Mouse (Mus musculus) MEL (cell line): ENCODE data around the gene Sik3. TPM values are rescaled to one million over a fixed set of nuclear protein-coding genes. Genes with fewer than 3 reads are reported as not detected.

ENCODE experiments used
- DNase-seq: peaks from one replicate; pipeline ENCODE4 v3.0.0; 2011; ENCODE audit warnings: low read depth, low spot score
- H3K27ac ChIP-seq: 2 replicates; pipeline ENCODE4 v1.5.1; 2012; ENCODE audit warnings: low read depth, mild to moderate bottlenecking, control low read depth, low read length, moderate library complexity; ENCODE audit not compliant: control insufficient read depth
- H3K27me3 ChIP-seq, 2 experiments: fragments of 150-350 bp in 1 of 2; sonication (generic) in 1 of 2; 2 replicates each; pipeline ENCODE4 v1.6.1; 2012; ENCODE audit warnings: low read length in 2 of 2, mild to moderate bottlenecking in 2 of 2, improper control_type of control experiment in 1 of 2, moderate library complexity in 1 of 2; ENCODE audit not compliant: insufficient read depth in 2 of 2, control insufficient read depth in 1 of 2
- H3K36me3 ChIP-seq, 2 experiments: 2 replicates each; pipeline ENCODE4 v1.6.1; 2012 to 2014; ENCODE audit warnings: low read length in 2 of 2, improper control_type of control experiment in 1 of 2, inconsistent platforms in 1 of 2, mild to moderate bottlenecking in 1 of 2; ENCODE audit not compliant: insufficient read depth in 2 of 2, control insufficient read depth in 1 of 2
- H3K4me1 ChIP-seq, 2 experiments: fragments of 150-350 bp in 1 of 2; sonication (generic) in 1 of 2; 2 replicates each; pipeline ENCODE4 v1.6.1; 2012; ENCODE audit warnings: low read length in 2 of 2, improper control_type of control experiment in 1 of 2, mild to moderate bottlenecking in 1 of 2; ENCODE audit not compliant: insufficient read depth in 2 of 2, control insufficient read depth in 1 of 2
- H3K4me3 ChIP-seq, 2 experiments: fragments of 150-350 bp in 1 of 2; sonication (generic) in 1 of 2; 2 replicates each; pipeline ENCODE4 v1.5.1; 2012; ENCODE audit warnings: low read depth in 2 of 2, low read length in 2 of 2, mild to moderate bottlenecking in 2 of 2, moderate library complexity in 2 of 2, control low read depth in 1 of 2, improper control_type of control experiment in 1 of 2; ENCODE audit not compliant: control insufficient read depth in 1 of 2, insufficient read depth in 1 of 2
- H3K79me2 ChIP-seq: 2 replicates; pipeline ENCODE4 v1.6.1; 2012; ENCODE audit warnings: mild to moderate bottlenecking, low read length, moderate library complexity; ENCODE audit not compliant: control insufficient read depth, poor library complexity, insufficient read depth
- H3K9ac ChIP-seq: 2 replicates; pipeline ENCODE4 v1.6.1; 2012; ENCODE audit warnings: low read depth, mild to moderate bottlenecking, control low read depth, low read length, moderate library complexity; ENCODE audit not compliant: control insufficient read depth, poor library complexity, severe bottlenecking
- H3K9me3 ChIP-seq: fragments of 150-350 bp; sonication (generic); replicated peaks from 2 replicates; pipeline ENCODE4 v1.6.1; 2012; ENCODE audit warnings: mild to moderate bottlenecking, low read length, improper control_type of control experiment, moderate library complexity; ENCODE audit not compliant: insufficient read depth
- BHLHE40 ChIP-seq: IDR thresholded peaks from 2 replicates; pipeline ENCODE4 v1.6.1; 2012; ENCODE audit warnings: low read depth, mild to moderate bottlenecking, inconsistent platforms, low read length, improper control_type of control experiment, borderline replicate concordance
- CHD2 ChIP-seq: IDR thresholded peaks from 2 replicates; pipeline ENCODE4 v1.6.1; 2011; ENCODE audit warnings: low read length, improper control_type of control experiment
- E2F4 ChIP-seq: IDR thresholded peaks from 2 replicates; pipeline ENCODE4 v1.6.1; 2011; ENCODE audit warnings: low read depth, low read length, improper control_type of control experiment, borderline replicate concordance
- ELF1 ChIP-seq: IDR thresholded peaks from 2 replicates; pipeline ENCODE4 v1.6.1; 2014; ENCODE audit warnings: low read depth, mild to moderate bottlenecking, inconsistent platforms, low read length, improper control_type of control experiment, moderate library complexity
- EP300 ChIP-seq, 2 experiments: IDR thresholded peaks; 2 replicates each; pipeline ENCODE4 v1.6.1; 2011; ENCODE audit warnings: improper control_type of control experiment in 2 of 2, low read length in 2 of 2, low read depth in 1 of 2, mild to moderate bottlenecking in 1 of 2
- ETS1 ChIP-seq: IDR thresholded peaks from 2 replicates; pipeline ENCODE4 v1.6.1; 2012; ENCODE audit warnings: low read depth, mild to moderate bottlenecking, inconsistent platforms, low read length, improper control_type of control experiment, moderate library complexity
- GABPA ChIP-seq: IDR thresholded peaks from 2 replicates; pipeline ENCODE4 v1.6.1; 2012; ENCODE audit warnings: low read depth, mild to moderate bottlenecking, inconsistent platforms, low read length, improper control_type of control experiment, moderate library complexity
- GATA1 ChIP-seq: IDR thresholded peaks from 2 replicates; pipeline ENCODE4 v1.6.1; 2011; ENCODE audit warnings: low read depth, low read length, improper control_type of control experiment
- KAT2A ChIP-seq: conservative IDR thresholded peaks from 2 replicates; pipeline ENCODE4 v1.6.1; 2012; ENCODE audit warnings: low read depth, low read length, improper control_type of control experiment, inconsistent platforms
- MAFK ChIP-seq: IDR thresholded peaks from 2 replicates; pipeline ENCODE4 v1.6.1; 2011; ENCODE audit warnings: low read depth, mild to moderate bottlenecking, low read length, improper control_type of control experiment, borderline replicate concordance
- MAX ChIP-seq: IDR thresholded peaks from 2 replicates; pipeline ENCODE4 v1.6.1; 2011; ENCODE audit warnings: low read length, improper control_type of control experiment
- MAZ ChIP-seq: IDR thresholded peaks from 2 replicates; pipeline ENCODE4 v1.6.1; 2012; ENCODE audit warnings: low read depth, mild to moderate bottlenecking, inconsistent platforms, low read length, improper control_type of control experiment
- MEF2A ChIP-seq: IDR thresholded peaks from 2 replicates; pipeline ENCODE4 v1.6.1; 2014; ENCODE audit warnings: low read depth, mild to moderate bottlenecking, inconsistent platforms, low read length, improper control_type of control experiment; ENCODE audit not compliant: poor library complexity, insufficient replicate concordance, severe bottlenecking; ENCODE audit errors: extremely low read depth
- MXI1 ChIP-seq: IDR thresholded peaks from 2 replicates; pipeline ENCODE4 v1.6.1; 2011; ENCODE audit warnings: mild to moderate bottlenecking, low read depth, low read length, improper control_type of control experiment
- MYB ChIP-seq: IDR thresholded peaks from 2 replicates; pipeline ENCODE4 v1.6.1; 2011; ENCODE audit warnings: mild to moderate bottlenecking, low read depth, low read length, improper control_type of control experiment
- MYC ChIP-seq: IDR thresholded peaks from 2 replicates; pipeline ENCODE4 v1.6.1; 2011; ENCODE audit warnings: low read depth, mild to moderate bottlenecking, low read length, improper control_type of control experiment, moderate library complexity
- NELFE ChIP-seq: IDR thresholded peaks from 2 replicates; pipeline ENCODE4 v1.6.1; 2011; ENCODE audit warnings: low read depth, low read length, improper control_type of control experiment
- NRF1 ChIP-seq: IDR thresholded peaks from 2 replicates; pipeline ENCODE4 v1.6.1; 2014; ENCODE audit warnings: low read depth, mild to moderate bottlenecking, inconsistent platforms, low read length, improper control_type of control experiment, moderate library complexity; ENCODE audit not compliant: poor library complexity, insufficient read depth, severe bottlenecking
- POLR2A ChIP-seq, 2 experiments: IDR thresholded peaks; 2 replicates each; pipeline ENCODE4 v1.6.1; 2011 to 2012; ENCODE audit warnings: low read length in 2 of 2, mild to moderate bottlenecking in 2 of 2, control low read depth in 1 of 2, improper control_type of control experiment in 1 of 2, low read depth in 1 of 2, moderate library complexity in 1 of 2; ENCODE audit not compliant: control insufficient read depth in 1 of 2, insufficient read depth in 1 of 2, poor library complexity in 1 of 2
- POLR2AphosphoS2 ChIP-seq: IDR thresholded peaks from 2 replicates; pipeline ENCODE4 v1.6.1; 2011; ENCODE audit warnings: low read length, improper control_type of control experiment
- POLR2AphosphoS5 ChIP-seq: IDR thresholded peaks from 2 replicates; pipeline ENCODE4 v1.6.1; 2012; ENCODE audit warnings: low read depth, borderline replicate concordance, mild to moderate bottlenecking, inconsistent platforms, low read length, moderate library complexity, mixed read lengths
- RAD21 ChIP-seq: IDR thresholded peaks from 2 replicates; pipeline ENCODE4 v1.6.1; 2011; ENCODE audit warnings: mild to moderate bottlenecking, low read depth, low read length, improper control_type of control experiment
- RCOR1 ChIP-seq: IDR thresholded peaks from 2 replicates; pipeline ENCODE4 v1.6.1; 2012; ENCODE audit warnings: low read depth, mild to moderate bottlenecking, inconsistent platforms, low read length, improper control_type of control experiment
- SIN3A ChIP-seq: IDR thresholded peaks from 2 replicates; pipeline ENCODE4 v1.6.1; 2012; ENCODE audit warnings: low read length, improper control_type of control experiment, inconsistent platforms
- SMC3 ChIP-seq: IDR thresholded peaks from 2 replicates; pipeline ENCODE4 v1.6.1; 2011; ENCODE audit warnings: low read depth, low read length, improper control_type of control experiment
- TBP ChIP-seq: IDR thresholded peaks from 2 replicates; pipeline ENCODE4 v1.8.0; 2011; ENCODE audit warnings: low read depth, low read length, improper control_type of control experiment
- UBTF ChIP-seq: IDR thresholded peaks from 2 replicates; pipeline ENCODE4 v1.6.1; 2012; ENCODE audit warnings: low read depth, mild to moderate bottlenecking, inconsistent platforms, low read length, improper control_type of control experiment, moderate library complexity, borderline replicate concordance; ENCODE audit not compliant: insufficient read depth
- USF1 ChIP-seq: IDR thresholded peaks from 2 replicates; pipeline ENCODE4 v1.6.1; 2014; ENCODE audit warnings: low read depth, mild to moderate bottlenecking, inconsistent platforms, low read length, improper control_type of control experiment, moderate library complexity
- USF2 ChIP-seq, 2 experiments: IDR thresholded peaks; 2 replicates each; pipeline ENCODE4 v1.6.1; 2011 to 2012; ENCODE audit warnings: improper control_type of control experiment in 2 of 2, low read length in 2 of 2, borderline replicate concordance in 1 of 2, inconsistent platforms in 1 of 2, low read depth in 1 of 2, mild to moderate bottlenecking in 1 of 2; ENCODE audit not compliant: insufficient read depth in 1 of 2
- ZMIZ1 ChIP-seq: IDR thresholded peaks from 2 replicates; pipeline ENCODE4 v1.6.1; 2012; ENCODE audit warnings: low read depth, mild to moderate bottlenecking, inconsistent platforms, low read length, improper control_type of control experiment, moderate library complexity
- polyA plus RNA-seq, 2 experiments: library from polyadenylated mRNA; stranded (reverse) in 1 of 2; unstranded in 1 of 2; fragments of >175 nt in 1 of 2; fragments of >200 nt in 1 of 2; gene quantifications; 2 replicates each; pipeline versions ENCODE4 v1.2.1 to v1.2.4; 2012; ENCODE audit warnings: low replicate concordance in 2 of 2, low read depth in 1 of 2; ENCODE audit not compliant: insufficient read length in 2 of 2, insufficient read depth in 1 of 2, missing spikeins in 1 of 2
- total RNA-seq: library from RNA; depleted of rRNA; stranded (reverse); fragments of 300-350 nt; gene quantifications from 2 replicates; pipeline ENCODE4 v1.2.3, GENCODE M21; 2012

The Sik3 gene
- total and polyA plus RNA-seq, 3 experiments: 78.7 to 111 TPM; not detected in 1

DNA sequence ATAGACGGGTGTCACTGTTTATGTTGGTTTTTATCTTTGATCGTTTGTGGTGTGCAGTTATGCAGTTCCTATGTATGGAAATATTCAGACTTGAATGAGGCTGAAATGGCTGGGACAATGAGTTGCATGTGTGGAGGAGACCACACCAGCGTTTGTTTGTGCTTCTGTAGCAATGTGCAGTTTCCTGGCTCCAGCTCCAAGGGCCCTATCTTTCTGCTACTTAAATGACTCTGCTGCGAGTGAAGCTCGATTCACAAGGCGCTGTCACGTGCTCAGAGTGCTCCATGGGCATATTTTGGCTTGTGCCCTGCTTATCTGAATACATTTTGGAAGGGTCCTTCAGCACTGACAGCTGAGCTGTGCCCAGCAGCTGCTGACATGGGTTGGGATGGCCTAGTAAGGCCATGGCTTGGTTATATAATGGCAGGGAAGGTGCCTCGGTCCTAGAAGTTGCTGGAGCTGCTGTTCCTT, 2.5 kb downstream of the Sik3 start:
- H3K4me3 ChIP-seq: peak overlapping the region; percentile 90 to 93
- H3K4me1 ChIP-seq: peaks cover 5 to 21% of the 10 kb centered on the region in 2 experiments
- H3K36me3 ChIP-seq: peaks cover 9 to 35% of the 10 kb centered on the region in 2 experiments
- H3K9ac ChIP-seq: peak overlapping the region; percentile 99
- H3K27ac ChIP-seq: peak overlapping the region; percentile 66
- H3K9me3 ChIP-seq: no peaks in the 10 kb centered on the region
- peak; percentile 67; the same call in 1 of the 2 replicates for TF ChIP-seq MYC
- TF ChIP-seq TBP: no peak
- no peak for TF ChIP-seq MAFK
- peak; percentile 93 for TF ChIP-seq USF1
- TF ChIP-seq KAT2A: no peak
- TF ChIP-seq SMC3: no peak
- TF ChIP-seq ETS1: no peak; the same call in 1 of the 2 replicates
- TF ChIP-seq MAZ: no peak
- no peak for TF ChIP-seq UBTF
- TF ChIP-seq GABPA: no peak
- TF ChIP-seq POLR2AphosphoS5: no peak
- peak in 1 of 2 experiments; percentile 64; a peak in 2 of 4 replicates for TF ChIP-seq USF2 (IDR thresholded peaks at IDR 0.05; ENCODE audit: borderline replicate concordance in 1 of 2, insufficient read depth in 1 of 2, low read depth in 1 of 2, low read length in 2 of 2)
- TF ChIP-seq RCOR1: no peak
- no peak for TF ChIP-seq RAD21
- TF ChIP-seq POLR2AphosphoS2: no peak
- TF ChIP-seq CHD2: no peak
- TF ChIP-seq MYB: no peak
- peak; percentile 13; the same call in 1 of the 2 replicates for TF ChIP-seq GATA1
- TF ChIP-seq NELFE: no peak
- TF ChIP-seq NRF1: no peak
- peak; percentile 85 for TF ChIP-seq SIN3A
- TF ChIP-seq MXI1: peak; percentile 97
- no peak for TF ChIP-seq EP300 (IDR thresholded peaks at IDR 0.05; ENCODE audit: low read depth in 1 of 2, low read length in 2 of 2)
- TF ChIP-seq ZMIZ1: no peak
- TF ChIP-seq MAX: peak; percentile 93
- no peak for TF ChIP-seq ELF1
- TF ChIP-seq BHLHE40: peak; percentile 89
- TF ChIP-seq E2F4: no peak
- no peak for TF ChIP-seq MEF2A
- TF ChIP-seq POLR2A (IDR thresholded peaks at IDR 0.05; ENCODE audit: control insufficient read depth in 1 of 2, insufficient read depth in 1 of 2, low read depth in 1 of 2, low read length in 2 of 2, poor library complexity in 1 of 2): no peak
- peak; percentile 81 for DNase-seq
- peaks cover 74% of the 10 kb centered on the region for H3K79me2 ChIP-seq
- H3K27me3 ChIP-seq: no peaks in the 10 kb centered on the region
